Mouse (Mus musculus): ENCODE results near the gene Lpcat2. TPM values are rescaled to one million over a fixed set of nuclear protein-coding genes. Genes with fewer than 3 reads are reported as not detected.
A peak's percentile ranks its signal among the peaks of the same experiment; 100 is the strongest.
"Not testable (repeated sequence)": the region's sequence is repeated elsewhere in the genome, so short reads cannot be mapped to it uniquely, and the experiment has no call there.

The Lpcat2 gene
- total RNA-seq, 4 experiments from 2014 or later = 0.72 to 3.4 (median 1.0) TPM

DNA sequence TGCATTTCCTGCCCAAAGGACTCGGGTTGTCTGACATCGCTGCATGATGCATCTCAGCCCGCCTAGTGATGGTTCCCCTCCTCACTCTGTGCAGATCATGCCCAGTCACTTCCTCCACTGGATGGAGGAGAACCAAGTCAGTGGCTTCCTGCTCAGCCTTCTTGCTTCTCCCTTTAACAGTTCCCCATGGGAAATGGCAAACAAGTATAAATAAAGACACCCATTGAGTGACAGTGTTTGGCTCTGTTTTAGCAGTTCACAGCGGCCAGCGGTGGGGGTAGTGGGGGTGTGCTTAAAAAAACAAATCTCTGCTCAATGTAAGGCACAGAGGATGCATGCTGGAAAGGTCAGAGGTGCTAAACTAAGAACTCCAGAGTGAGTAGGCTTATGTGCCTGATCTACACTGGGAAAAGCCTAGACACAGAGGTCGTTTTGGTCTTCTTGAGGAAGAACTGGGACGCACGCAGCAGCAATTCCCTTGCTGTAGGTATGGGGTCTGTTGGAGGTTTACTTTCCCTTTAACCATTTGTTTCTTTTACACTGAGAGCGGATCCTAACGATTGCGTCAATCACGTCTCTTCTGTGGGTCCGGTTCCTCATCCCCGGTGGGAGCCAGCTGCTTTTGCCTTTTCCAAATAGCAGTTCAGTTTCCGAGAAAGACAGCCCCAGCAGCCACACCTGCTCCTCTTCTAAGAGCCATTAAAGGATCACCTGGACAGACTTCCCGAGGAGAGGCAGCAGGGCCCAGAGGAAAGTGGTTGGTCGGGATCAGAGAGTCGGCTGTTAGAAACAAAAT is 1.8 kb upstream of the Lpcat2 start:
- no peak for DNase-seq (ENCODE audit: low spot score)

DNA sequence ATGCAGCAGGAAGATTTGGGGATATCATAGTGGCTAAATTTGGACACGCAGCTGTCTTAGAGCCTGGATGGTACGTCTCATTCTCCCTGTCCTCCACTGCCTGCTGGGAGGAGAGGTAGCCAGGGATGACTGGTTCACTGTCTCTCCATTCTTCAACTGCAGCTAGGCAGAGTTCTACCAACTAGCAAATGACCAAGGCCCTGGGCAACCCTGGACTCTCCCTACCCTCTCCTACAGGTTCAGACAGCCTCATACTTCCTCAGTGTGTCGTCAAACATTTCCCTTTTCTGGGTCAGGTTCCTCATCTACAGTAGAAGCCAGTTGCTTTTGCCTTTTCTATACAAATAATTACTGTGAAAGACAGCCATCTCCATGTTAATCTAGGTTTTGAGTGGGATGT is 466 bp upstream of the Lpcat2 start:
- DNase-seq (ENCODE audit: low spot score) = no peak

DNA sequence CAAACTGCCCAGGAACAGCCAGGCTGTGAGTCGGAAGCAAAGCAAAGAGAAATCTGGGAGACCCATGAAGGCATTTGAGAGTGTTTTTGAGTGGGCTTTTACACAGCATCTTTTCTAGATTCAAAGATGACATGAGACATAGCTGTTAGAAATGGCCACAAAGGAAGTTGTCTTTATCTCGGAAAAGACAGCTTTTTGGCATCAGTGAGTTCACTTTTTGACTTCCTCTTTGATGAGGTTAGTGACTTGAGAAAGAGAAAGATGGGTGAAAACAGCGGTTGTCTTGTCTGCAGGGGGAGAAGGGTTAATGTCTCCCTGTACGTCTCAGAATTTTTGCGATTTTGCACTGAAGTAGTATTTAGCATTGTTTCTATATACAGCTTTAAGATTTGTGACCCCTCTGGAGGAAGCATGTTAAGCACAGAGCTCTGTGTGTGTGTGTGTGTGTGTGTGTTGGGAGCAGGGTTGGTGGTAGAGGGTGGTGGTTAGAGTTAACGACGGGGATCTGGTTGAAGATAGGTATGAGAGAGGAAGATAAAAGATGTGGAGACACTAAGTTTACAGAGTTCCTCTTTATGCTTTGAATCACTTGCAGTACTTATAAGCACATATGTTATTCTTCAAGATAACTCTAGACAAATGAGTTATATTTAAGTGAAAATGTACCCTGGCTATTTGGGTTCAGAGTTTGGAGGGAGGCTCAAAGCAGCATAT is 1.3 kb downstream of the Lpcat2 start:
- no peak for DNase-seq (ENCODE audit: low spot score)

DNA sequence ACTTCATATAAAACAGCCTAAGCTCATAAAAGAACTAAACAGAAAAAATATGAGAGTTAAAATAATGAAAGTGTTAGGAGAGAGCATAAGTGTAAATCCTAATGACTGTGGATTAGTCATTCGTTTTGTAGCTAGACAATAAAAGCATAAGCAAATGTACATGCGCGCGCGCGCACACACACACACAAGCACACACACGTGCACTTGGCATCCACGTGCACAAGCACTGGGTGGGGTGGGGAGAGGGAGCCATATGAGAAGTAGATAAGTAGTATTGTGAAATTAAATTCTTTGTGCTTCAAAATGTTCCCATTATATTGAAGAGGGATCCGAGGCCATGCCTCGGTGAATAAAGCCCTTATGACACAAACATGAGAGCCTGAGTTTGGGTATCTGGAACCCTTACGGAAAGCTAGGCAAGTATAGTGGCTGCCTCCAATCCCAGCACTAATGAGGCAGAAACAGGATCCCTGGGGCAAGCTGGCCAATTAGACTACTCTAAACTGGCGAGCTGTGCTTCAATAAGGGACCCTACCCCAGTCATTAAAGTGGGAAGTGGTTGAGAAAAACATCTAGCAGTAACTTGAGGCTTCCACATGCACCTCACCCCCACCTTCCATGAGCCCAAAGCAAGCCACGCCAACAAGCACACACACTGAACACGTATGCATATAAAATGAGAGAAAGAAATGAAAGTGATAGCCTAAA is 3.5 kb downstream of the Lpcat2 start:
- no peak for DNase-seq (ENCODE audit: low spot score)

DNA sequence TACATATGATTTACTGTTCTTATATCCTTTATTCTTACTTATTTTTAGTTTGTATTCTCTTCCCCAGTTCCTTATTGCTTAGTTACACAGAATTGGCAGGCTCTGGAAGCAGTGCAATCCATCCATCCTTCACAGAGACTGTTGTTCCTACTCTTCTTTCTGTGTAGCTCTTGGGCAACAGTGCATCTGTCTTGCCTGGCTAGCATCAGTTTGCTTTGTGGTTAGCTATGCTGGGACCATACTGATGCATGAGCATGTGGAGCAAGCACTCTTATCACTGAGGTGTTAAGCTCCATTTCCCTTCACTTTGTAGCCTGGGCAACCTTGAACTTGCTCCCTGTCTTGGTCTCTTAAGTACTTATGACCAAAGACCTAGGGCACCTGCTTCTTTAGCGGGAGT is 6.8 kb downstream of the Lpcat2 start:
- no peak for DNase-seq (ENCODE audit: low spot score)

- DNase-seq (ENCODE audit: low spot score) = peak; percentile 63
These were observed 15.1 kb downstream of the Lpcat2 start for GRCm38 (mm10) chr8:92870281-92870680.

GRCm38 (mm10) chr8:92872063-92872759 is 17.1 kb downstream of the Lpcat2 start:
- no peak for DNase-seq (ENCODE audit: low spot score)

- DNase-seq (ENCODE audit: low spot score) = no peak
These were observed 20.7 kb downstream of the Lpcat2 start for GRCm38 (mm10) chr8:92875795-92876194.

GRCm38 (mm10) chr8:92881247-92881646 is 26.1 kb downstream of the Lpcat2 start:
- no peak for DNase-seq (ENCODE audit: low spot score)

- peak; percentile 24 for DNase-seq (ENCODE audit: low spot score)
These were observed 28.6 kb downstream of the Lpcat2 start for GRCm38 (mm10) chr8:92883771-92884170.

- DNase-seq (ENCODE audit: low spot score) = not testable (repeated sequence)
These were observed 37.1 kb downstream of the Lpcat2 start for GRCm38 (mm10) chr8:92892216-92892615.

DNA sequence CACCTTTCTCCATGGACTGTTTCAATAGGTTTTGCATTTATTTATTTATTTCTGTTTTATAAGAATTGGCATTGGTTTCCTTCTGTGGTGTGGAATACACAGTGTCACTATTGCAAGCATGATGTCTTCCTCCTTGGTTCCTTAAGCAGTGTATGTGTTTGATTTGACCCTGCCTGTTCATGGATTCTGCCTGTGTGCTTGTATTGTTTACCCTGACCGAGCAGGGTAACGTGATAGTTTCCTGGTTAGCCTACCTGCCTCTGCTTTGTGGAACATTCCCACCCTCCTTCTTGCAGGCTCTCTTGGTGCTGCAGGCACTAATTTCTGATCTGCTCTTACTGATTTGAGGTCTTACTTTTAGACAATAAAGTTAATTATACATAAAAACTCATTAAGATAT is 38.7 kb downstream of the Lpcat2 start:
- DNase-seq (ENCODE audit: low spot score) = no peak

DNA sequence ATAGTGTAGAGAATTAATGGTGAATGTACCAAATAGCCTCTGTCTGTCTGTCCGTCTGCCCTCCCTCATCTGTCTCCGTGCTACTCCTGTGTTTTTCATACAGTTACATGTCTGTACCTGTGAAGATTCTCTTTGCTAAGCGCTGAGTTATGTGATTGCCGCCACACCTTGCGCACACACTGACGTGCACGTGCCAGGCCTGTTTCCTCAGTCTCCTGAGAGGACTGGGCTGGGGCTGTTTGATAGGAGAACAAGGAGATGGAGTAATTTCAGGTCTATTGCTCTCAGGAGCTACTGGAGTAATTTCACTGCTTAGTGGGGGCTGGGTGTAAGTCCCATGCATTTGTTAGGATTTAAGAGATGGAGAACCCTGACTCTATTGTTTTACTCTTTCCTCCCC is 39.9 kb downstream of the Lpcat2 start:
- no peak for DNase-seq (ENCODE audit: low spot score)

DNA sequence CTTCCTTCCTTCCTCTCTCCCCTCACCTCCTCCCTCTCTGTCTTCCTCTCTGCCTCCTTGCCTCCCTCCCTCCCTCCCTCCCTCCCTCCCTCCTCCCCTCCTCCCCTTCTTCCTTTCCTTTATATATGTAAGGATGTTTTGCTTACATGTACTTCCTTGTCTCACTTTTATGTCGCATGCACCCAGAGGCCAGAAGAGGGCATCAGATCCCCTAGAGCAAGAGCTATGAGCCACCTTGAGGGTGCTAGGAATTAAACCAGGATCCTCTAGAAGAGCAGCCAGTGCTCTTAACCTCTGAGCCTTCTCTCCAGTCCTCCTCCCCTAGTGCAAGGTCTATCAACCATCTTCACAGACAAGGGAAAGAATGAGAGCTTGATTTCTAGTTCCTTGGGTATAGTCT is 40.9 kb downstream of the Lpcat2 start:
- DNase-seq (ENCODE audit: low spot score) = no peak

DNA sequence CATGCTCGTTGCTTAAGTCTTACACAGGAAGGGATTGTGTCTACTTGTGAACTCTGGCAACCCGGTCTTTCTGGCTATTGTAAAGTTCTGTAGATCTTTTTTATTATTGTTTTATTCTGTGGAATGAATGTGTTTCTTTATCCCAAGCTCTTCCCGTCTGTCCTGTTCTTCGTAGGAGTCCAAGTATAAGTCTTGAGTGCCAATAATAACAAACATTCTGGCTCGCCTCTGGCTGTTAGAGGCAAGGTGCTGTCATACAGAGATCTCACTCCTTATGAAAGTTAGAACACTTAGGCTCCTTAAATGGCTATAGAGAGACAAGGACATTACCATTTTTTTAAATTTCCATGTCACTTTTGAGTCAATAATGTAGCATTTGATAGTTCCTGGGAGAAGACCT is 41.5 kb downstream of the Lpcat2 start:
- peak; percentile 32 for DNase-seq (ENCODE audit: low spot score)

GRCm38 (mm10) chr8:92897794-92898193 is 42.7 kb downstream of the Lpcat2 start:
- DNase-seq (ENCODE audit: low spot score) = no peak

- DNase-seq (ENCODE audit: low spot score) = no peak
These were observed 44.5 kb downstream of the Lpcat2 start for GRCm38 (mm10) chr8:92899590-92899989.

- no peak for DNase-seq (ENCODE audit: low spot score)
These were observed 46.0 kb downstream of the Lpcat2 start, which contains the start of gene Capns2 for GRCm38 (mm10) chr8:92901107-92901506. Capns2 (plus strand) TSS chr8:92901407.

DNA sequence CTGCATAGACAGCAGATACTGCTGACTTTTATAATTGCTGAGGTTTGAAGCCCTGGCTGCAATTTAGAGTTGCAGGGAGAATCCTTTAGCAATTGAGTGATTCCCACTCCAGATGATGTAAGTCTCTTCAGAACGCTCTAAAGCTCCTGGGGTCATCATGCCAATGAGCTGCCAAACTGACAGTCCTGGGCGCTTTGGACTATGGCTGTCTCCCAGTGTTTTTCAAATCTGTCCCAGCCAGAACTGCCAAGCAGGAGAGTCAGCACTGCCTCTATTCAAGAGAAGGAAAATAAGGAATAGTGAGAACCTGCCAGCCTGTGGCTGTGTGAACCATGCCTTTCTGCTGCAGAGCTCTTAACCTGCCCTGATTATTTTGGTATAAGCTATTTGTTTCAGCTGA is 47.8 kb downstream of the Lpcat2 start:
- DNase-seq (ENCODE audit: low spot score) = no peak

GRCm38 (mm10) chr8:92903488-92904135 is 48.5 kb downstream of the Lpcat2 start:
- DNase-seq (ENCODE audit: low spot score) = no peak

- DNase-seq (ENCODE audit: low spot score) = no peak
These were observed 51.4 kb downstream of the Lpcat2 start for GRCm38 (mm10) chr8:92906553-92906952.

Data from heart, adult 8-10 months (tissue).